Mouse (Mus musculus) megakaryocyte-erythroid progenitor cell, adult 5 weeks (primary cell): Measurements from ENCODE around the gene Mfsd2a. TPM values are rescaled to one million over a fixed set of nuclear protein-coding genes. Genes with fewer than 3 reads are reported as not detected.

Experiments
- polyA plus RNA-seq: library from polyadenylated mRNA; stranded (reverse); fragments of >175 nt; gene quantifications from 2 replicates; pipeline ENCODE4 v1.2.3, GENCODE M21; 2012

Gene Mfsd2a
- polyA plus RNA-seq: 0.08 and 0.21 TPM in 2 replicates

GRCm38 (mm10) chr4:122961100-122961567, at the start of gene Mfsd2a:
Mfsd2a (minus strand) TSS chr4:122961188.

GRCm38 (mm10) chr4:122995404-122996220, 34.6 kb upstream of the Mfsd2a start, which contains the start of gene Mycl:
Mycl (plus strand) TSS chr4:122995652.

Other genes starting within 250 kb of the Mfsd2a start
- gene Ppt1, start 124.9 kb downstream of the Mfsd2a start, polyA plus RNA-seq: 16.3 and 19.7 TPM in 2 replicates
- 27.9 and 37.8 TPM in 2 replicates for gene Cap1, start 75.1 kb downstream of the Mfsd2a start, polyA plus RNA-seq
- 2.9 and 7.0 TPM in 2 replicates for gene Mycl, start 34.5 kb upstream of the Mfsd2a start, polyA plus RNA-seq
- 2.7 and 2.9 TPM in 2 replicates for gene Trit1, start 55.4 kb upstream of the Mfsd2a start, polyA plus RNA-seq
- not detected in 2 replicates for gene Bmp8b, start 144.0 kb upstream of the Mfsd2a start, polyA plus RNA-seq
- not detected in 2 replicates for gene Oxct2b, start 155.1 kb upstream of the Mfsd2a start, polyA plus RNA-seq
- 12.9 and 15.8 TPM in 2 replicates for gene Ppie, start 178.8 kb upstream of the Mfsd2a start, polyA plus RNA-seq
- not detected in 2 replicates for gene Hpcal4, start 222.0 kb upstream of the Mfsd2a start, polyA plus RNA-seq
- not detected in 2 replicates for gene Nt5c1a, start 240.3 kb upstream of the Mfsd2a start, polyA plus RNA-seq